Mouse (Mus musculus): Measurements from ENCODE around the gene Ercc1. TPM values are rescaled to one million over a fixed set of nuclear protein-coding genes. Genes with fewer than 3 reads are reported as not detected.

Gene Ercc1
- polyA plus RNA-seq, 1 experiment from 2014 or later: 40.9 TPM

DNA sequence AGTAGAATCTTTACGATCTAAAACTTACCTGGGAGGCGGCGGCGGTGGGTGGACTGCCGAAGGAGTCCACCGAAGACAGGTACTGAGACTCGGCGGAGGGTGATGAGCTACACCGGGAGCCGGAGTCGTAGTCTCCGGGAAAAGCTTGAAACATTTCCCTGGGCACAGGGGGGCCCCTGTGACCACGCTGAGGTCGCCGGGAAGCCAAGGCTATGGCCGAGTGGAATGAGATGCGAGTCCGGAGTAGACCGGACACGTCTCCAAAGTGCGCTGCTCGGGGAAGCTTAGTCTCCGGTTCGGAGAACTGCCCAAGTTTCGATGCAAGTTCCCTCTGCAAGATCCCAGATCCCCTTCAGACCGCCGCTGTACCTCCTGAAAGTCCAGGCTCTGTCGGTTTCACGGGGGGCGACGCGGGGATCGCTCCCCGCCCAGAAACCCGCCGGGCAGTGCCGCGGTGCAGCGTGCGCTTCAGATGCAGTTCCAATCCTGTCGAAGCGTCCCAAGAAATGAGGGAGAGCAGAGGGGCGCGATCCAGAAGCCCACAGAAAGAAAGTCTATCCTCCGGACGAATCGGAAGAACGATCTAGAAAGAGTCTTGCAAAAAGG is 35.2 kb upstream of the Ercc1 start:
- no peak for ATAC-seq

GRCm38 (mm10) chr7:19309884-19310641 is 34.5 kb upstream of the Ercc1 start, which contains the start of gene Fosb:
Gene Fosb (minus strand): TSS chr7:19310051.
- peak; percentile 13 for ATAC-seq
- ChIA-PET CTCF (interaction anchor here (0.8 to 1.9 kb wide), 5 partner anchors 9 to 71 kb away, joined by 3 to 4 read pairs (median 3); partner anchors contain the start of gene Ercc1), POLR2A (interaction anchor here (0.8 to 1.2 kb wide), 2 partner anchors 35 to 41 kb away, joined by 3 read pairs; partner anchors contain the start of gene Ercc1)
- in situ Hi-C loops (cut with MboI; ENCODE audit: low pct_unique_long_range_greater_than_20kb): no loop called here
- H3K27me3 ChIP-seq: no peaks in the 10 kb centered on the region
- TF ChIP-seq CTCF (IDR thresholded peaks at IDR 0.05): no peak
- DNase-seq (ENCODE audit: low read depth, low spot score): peak; percentile 73

More for the DNA sequence above, 35.2 kb upstream of the Ercc1 start:
- ChIA-PET CTCF (interaction anchor here (0.8 to 1.9 kb wide), 4 partner anchors 8 to 34 kb away, joined by 3 to 5 read pairs (median 4); no protein-coding TSS in a partner anchor), POLR2A (interaction anchor here (0.8 to 1.4 kb wide), 5 partner anchors 13 to 40 kb away, joined by 3 to 5 read pairs (median 3); partner anchors contain the start of gene Ercc1)
- TF ChIP-seq CTCF (IDR thresholded peaks at IDR 0.05): no peak
- no peaks in the 10 kb centered on the region for H3K27me3 ChIP-seq
- in situ Hi-C loops (cut with MboI; ENCODE audit: low pct_unique_long_range_greater_than_20kb): no loop called here
- no peak for DNase-seq (ENCODE audit: low read depth, low spot score)

DNA sequence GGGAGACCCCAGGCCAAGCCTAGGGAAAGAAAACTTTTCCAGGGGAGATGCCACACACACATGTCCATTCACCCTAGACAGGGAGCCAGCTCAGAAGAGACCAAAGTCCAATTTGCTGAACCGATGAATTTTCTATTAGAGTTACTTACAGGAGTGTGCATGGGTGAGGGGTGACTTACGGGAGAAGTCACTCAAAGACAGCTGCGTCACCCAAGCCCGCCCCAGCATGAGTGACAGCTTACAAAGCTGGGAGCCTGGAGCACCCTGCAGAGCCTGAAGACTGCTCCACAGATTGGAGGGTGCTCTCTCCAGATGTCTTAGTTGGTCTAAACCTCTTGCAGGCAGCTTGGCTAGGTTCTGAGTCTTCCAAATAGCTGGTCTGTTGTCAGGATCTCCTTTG is 32.6 kb upstream of the Ercc1 start:
- TF ChIP-seq CTCF (IDR thresholded peaks at IDR 0.05): no peak
- in situ Hi-C loops (cut with MboI; ENCODE audit: low pct_unique_long_range_greater_than_20kb): no loop called here
- H3K27me3 ChIP-seq: no peaks in the 10 kb centered on the region
- ChIA-PET CTCF (no interaction called here), POLR2A (no interaction called here)
- no peak for ATAC-seq
- no peak for DNase-seq (ENCODE audit: low read depth, low spot score)

DNA sequence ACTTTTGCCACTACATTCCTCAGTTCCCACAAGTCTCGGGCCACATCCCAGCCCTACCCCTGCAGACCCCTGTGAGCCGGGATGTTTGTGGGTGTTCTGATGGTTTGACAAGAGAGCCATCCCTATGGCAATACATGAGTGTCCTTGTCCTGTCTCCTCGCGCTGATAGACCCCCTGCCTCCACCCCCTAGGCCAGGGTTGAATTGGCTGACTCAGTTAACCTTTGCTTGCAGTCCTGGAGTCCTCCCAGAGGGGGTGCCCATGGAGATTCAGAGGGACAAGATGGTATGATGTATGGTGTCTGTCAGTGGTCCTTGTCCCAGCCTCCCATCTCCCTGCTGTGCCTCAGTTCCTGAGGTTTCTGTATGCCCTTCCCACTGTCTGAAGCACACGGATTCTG is 30.5 kb upstream of the Ercc1 start:
- CTCF ChIA-PET: interaction anchor here (1.8 kb wide), 1 partner anchor 29 kb away, joined by 4 read pairs; no protein-coding TSS in a partner anchor
- no peak for TF ChIP-seq CTCF (IDR thresholded peaks at IDR 0.05)
- in situ Hi-C loops (cut with MboI; ENCODE audit: low pct_unique_long_range_greater_than_20kb): no loop called here
- H3K27me3 ChIP-seq: no peaks in the 10 kb centered on the region
- no peak for DNase-seq (ENCODE audit: low read depth, low spot score)
- POLR2A ChIA-PET: no interaction called here
- ATAC-seq: no peak

GRCm38 (mm10) chr7:19316451-19317161 is 28.0 kb upstream of the Ercc1 start:
- ChIA-PET CTCF (interaction anchor here (1.0 to 2.7 kb wide), 3 partner anchors 12 to 27 kb away, joined by 3 to 14 read pairs (median 11); partner anchors contain the start of gene Ercc1), POLR2A (interaction anchor here (0.8 kb wide), 1 partner anchor 10 kb away, joined by 3 read pairs; no protein-coding TSS in a partner anchor)
- no peak for TF ChIP-seq CTCF (IDR thresholded peaks at IDR 0.05)
- DNase-seq (ENCODE audit: low read depth, low spot score) (no peak), ATAC-seq (peak; percentile 23)
- H3K27me3 ChIP-seq: no peaks in the 10 kb centered on the region
- in situ Hi-C loops (cut with MboI; ENCODE audit: low pct_unique_long_range_greater_than_20kb): no loop called here

- POLR2A ChIA-PET: no interaction called here
- no peak for ATAC-seq
- TF ChIP-seq CTCF (IDR thresholded peaks at IDR 0.05): no peak
- in situ Hi-C loops (cut with MboI; ENCODE audit: low pct_unique_long_range_greater_than_20kb): no loop called here
- no peak for DNase-seq (ENCODE audit: low read depth, low spot score)
- H3K27me3 ChIP-seq: no peaks in the 10 kb centered on the region
- CTCF ChIA-PET: interaction anchor here (1.0 to 2.7 kb wide), 2 partner anchors 18 to 25 kb away, joined by 3 to 14 read pairs; partner anchors contain the start of gene Ercc1
Measured at GRCm38 (mm10) chr7:19318201-19318600, 26.4 kb upstream of the Ercc1 start.

DNA sequence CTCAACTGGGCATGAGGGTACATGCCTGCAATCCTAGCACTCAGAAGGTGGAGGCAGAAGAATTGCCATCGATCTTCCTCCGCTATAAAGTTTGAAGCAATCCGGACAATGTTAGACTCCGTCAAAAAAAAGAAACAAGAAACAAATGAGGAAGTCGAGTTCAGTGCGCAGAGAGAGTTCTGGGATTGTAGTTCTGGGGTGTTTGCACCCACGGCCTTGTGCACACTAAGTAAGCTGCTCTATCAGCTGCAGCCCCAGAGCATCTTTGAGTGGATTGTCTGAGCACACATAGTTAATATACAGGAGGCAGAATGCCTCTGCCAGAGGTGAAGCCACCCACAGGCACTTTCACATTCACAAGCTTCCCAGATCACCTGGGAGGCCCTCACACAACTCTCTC is 25.9 kb upstream of the Ercc1 start:
- no peaks in the 10 kb centered on the region for H3K27me3 ChIP-seq
- TF ChIP-seq CTCF (IDR thresholded peaks at IDR 0.05): no peak
- ChIA-PET POLR2A (no interaction called here), CTCF (interaction anchor here (1.0 to 2.7 kb wide), 2 partner anchors 18 to 25 kb away, joined by 3 to 14 read pairs; partner anchors contain the start of gene Ercc1)
- in situ Hi-C loops (cut with MboI; ENCODE audit: low pct_unique_long_range_greater_than_20kb): no loop called here
- DNase-seq (ENCODE audit: low read depth, low spot score): no peak
- no peak for ATAC-seq

- no peaks in the 10 kb centered on the region for H3K27me3 ChIP-seq
- no peak for TF ChIP-seq CTCF (IDR thresholded peaks at IDR 0.05)
- in situ Hi-C loops (cut with MboI; ENCODE audit: low pct_unique_long_range_greater_than_20kb): no loop called here
- CTCF ChIA-PET: interaction anchor here (2.7 kb wide), 1 partner anchor 24 kb away, joined by 14 read pairs; the partner anchor contains the start of gene Ercc1
- POLR2A ChIA-PET: no interaction called here
- no peak for DNase-seq (ENCODE audit: low read depth, low spot score)
- peak; percentile 10 for ATAC-seq
Measured at GRCm38 (mm10) chr7:19319458-19319857, 25.1 kb upstream of the Ercc1 start.

DNA sequence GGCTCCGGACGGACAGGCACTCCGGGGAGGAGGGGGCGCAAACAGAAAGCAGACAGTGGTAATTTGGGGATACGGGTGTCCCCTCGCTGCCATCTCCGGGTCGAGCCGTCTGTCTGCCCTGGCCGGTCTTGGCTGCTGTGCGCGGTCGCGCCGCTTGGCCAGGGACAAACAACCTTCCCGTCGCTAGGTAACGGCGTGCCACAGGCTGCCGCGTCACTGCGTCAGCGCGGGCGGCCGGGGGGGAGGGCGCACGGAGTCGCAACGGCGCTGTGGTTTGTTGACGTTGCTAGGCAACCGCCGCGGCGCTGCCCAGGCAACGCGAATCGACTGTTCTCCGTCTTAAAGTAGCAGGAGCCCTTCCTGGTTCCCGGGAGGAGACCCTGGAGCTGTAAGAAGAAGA is 24.7 kb upstream of the Ercc1 start:
- H3K27me3 ChIP-seq: no peaks in the 10 kb centered on the region
- POLR2A ChIA-PET: no interaction called here
- peak; percentile 81 for ATAC-seq
- TF ChIP-seq CTCF (IDR thresholded peaks at IDR 0.05): no peak
- in situ Hi-C loops (cut with MboI; ENCODE audit: low pct_unique_long_range_greater_than_20kb): no loop called here
- CTCF ChIA-PET: no interaction called here
- no peak for DNase-seq (ENCODE audit: low read depth, low spot score)

- TF ChIP-seq CTCF (IDR thresholded peaks at IDR 0.05): no peak
- POLR2A ChIA-PET: no interaction called here
- CTCF ChIA-PET: no interaction called here
- H3K27me3 ChIP-seq: no peaks in the 10 kb centered on the region
- no peak for DNase-seq (ENCODE audit: low read depth, low spot score)
- ATAC-seq: no peak
- in situ Hi-C loops (cut with MboI; ENCODE audit: low pct_unique_long_range_greater_than_20kb): no loop called here
Measured at GRCm38 (mm10) chr7:19320637-19321036, 23.9 kb upstream of the Ercc1 start.
